Mouse (Mus musculus) limb, embryonic 11.5 days (tissue): ENCODE measurements around the gene Ssu72. TPM values are rescaled to one million over a fixed set of nuclear protein-coding genes. Genes with fewer than 3 reads are reported as not detected.

Experiments used
- ATAC-seq: fragments of 200-750 bp; cut with Nextera tagmentation; 2 replicates; pipeline ENCODE4 v1.8.0; 2017; ENCODE audit warnings: low read depth; ENCODE audit not compliant: insufficient number of reproducible peaks, low FRiP score, low TSS enrichment
- DNase-seq: peaks from one replicate; pipeline ENCODE4 v3.0.0-alpha.2; 2015; ENCODE audit warnings: low spot score
- H3K27ac ChIP-seq: fragments of 300-500 bp; sonication (generic); replicated peaks from 2 replicates; pipeline ENCODE4 v1.5.1; 2014; ENCODE audit warnings: low read depth, mild to moderate bottlenecking, low read length
- H3K27me3 ChIP-seq: fragments of 300-500 bp; sonication (generic); 2 replicates; pipeline ENCODE4 v1.6.1; 2014; ENCODE audit warnings: mild to moderate bottlenecking, low read length, mixed read lengths; ENCODE audit not compliant: control insufficient read depth, insufficient read depth
- H3K36me3 ChIP-seq: fragments of 300-500 bp; sonication (generic); 2 replicates; pipeline ENCODE4 v1.6.1; 2014; ENCODE audit warnings: mild to moderate bottlenecking, low read length, moderate library complexity, mixed read lengths; ENCODE audit not compliant: control insufficient read depth, insufficient read depth
- H3K4me1 ChIP-seq: fragments of 300-500 bp; sonication (generic); 2 replicates; pipeline ENCODE4 v1.6.1; 2014; ENCODE audit warnings: low read length, mixed read lengths; ENCODE audit not compliant: control insufficient read depth, insufficient read depth
- H3K4me2 ChIP-seq: fragments of 300-500 bp; sonication (generic); 2 replicates; pipeline ENCODE4 v1.6.1; 2014; ENCODE audit warnings: low read depth, mild to moderate bottlenecking, moderate library complexity; ENCODE audit not compliant: severe bottlenecking
- H3K4me3 ChIP-seq: fragments of 300-500 bp; sonication (generic); 2 replicates; pipeline ENCODE4 v1.5.1; 2014; ENCODE audit warnings: low read depth, low read length
- H3K9ac ChIP-seq: fragments of 300-500 bp; sonication (generic); 2 replicates; pipeline ENCODE4 v1.6.1; 2014; ENCODE audit warnings: mild to moderate bottlenecking, low read length
- H3K9me3 ChIP-seq: fragments of 300-500 bp; sonication (generic); 2 replicates; pipeline ENCODE4 v1.6.1; 2016; ENCODE audit warnings: low read length; ENCODE audit not compliant: control insufficient read depth
- WGBS: fragments of 180-500 bp; shearing (Covaris S2); extraction: QIAGEN DNeasy Blood & Tissue Kit; methylation state at CpG from one replicate; pipeline ENCODE4 v1.1.7; 2014; 5-methylcytosine and 5-hydroxymethylcytosine counted together
- polyA plus RNA-seq: library from polyadenylated mRNA; unstranded; fragments of >200 nt; fragmentation: Nextera tagmentation; extraction: Ambion mirVana; gene quantifications from 2 replicates; pipeline ENCODE4 v1.2.1, GENCODE M21; 2014

Gene Ssu72
- polyA plus RNA-seq, 1 experiment from 2014 or later, result 145 TPM

- Histone ChIP-seq H3K4me2 (peak overlapping the region; percentile 95), H3K27ac (peak overlapping the region; percentile 21; the same call in 1 of the 2 replicates), H3K9me3 (no peaks in the 10 kb centered on the region), H3K36me3 (no peaks in the 10 kb centered on the region), H3K9ac (peak overlapping the region; percentile 68), H3K27me3 (peaks cover 7% of the 10 kb centered on the region; the same call in 1 of the 2 replicates), H3K4me1 (peaks cover 5% of the 10 kb centered on the region; the same call in 1 of the 2 replicates), H3K4me3 (peak overlapping the region; percentile 71)
- peak; percentile 49; the same call in 1 of the 2 replicates for ATAC-seq
- under 1% methylated on average over 86 of the region's 92 CpGs for whole genome bisulfite sequencing
- peak; percentile 68 for DNase-seq
These were observed 9.9 kb upstream of the Ssu72 start for GRCm38 (mm10) chr4:155694482-155695401.

GRCm38 (mm10) chr4:155695531-155696062, 9.0 kb upstream of the Ssu72 start:
- H3K4me2 ChIP-seq, result no peak overlapping the region; the same call in 1 of the 2 replicates
- H3K27me3 ChIP-seq, result peaks cover 7% of the 10 kb centered on the region; the same call in 1 of the 2 replicates
- no peak for ATAC-seq
- WGBS, result 83% methylated on average over 4 of the region's 4 CpGs
- no peak for DNase-seq
- peaks cover 5% of the 10 kb centered on the region; the same call in 1 of the 2 replicates for H3K4me1 ChIP-seq
- H3K4me3 ChIP-seq, result peak overlapping the region; percentile 71; the same call in 1 of the 2 replicates
- no peaks in the 10 kb centered on the region for H3K36me3 ChIP-seq
- no peak overlapping the region for H3K9ac ChIP-seq
- H3K9me3 ChIP-seq, result no peaks in the 10 kb centered on the region
- H3K27ac ChIP-seq, result no peak overlapping the region

GRCm38 (mm10) chr4:155696261-155697255, 8.0 kb upstream of the Ssu72 start:
- 72% methylated on average over 16 of the region's 16 CpGs for WGBS
- Histone ChIP-seq H3K36me3 (no peaks in the 10 kb centered on the region), H3K9ac (no peak overlapping the region), H3K4me2 (no peak overlapping the region), H3K9me3 (no peaks in the 10 kb centered on the region), H3K4me1 (peaks cover 5% of the 10 kb centered on the region; the same call in 1 of the 2 replicates), H3K4me3 (no peak overlapping the region), H3K27ac (no peak overlapping the region), H3K27me3 (peaks cover 7% of the 10 kb centered on the region; the same call in 1 of the 2 replicates)
- ATAC-seq, result no peak
- no peak for DNase-seq

- Histone ChIP-seq H3K27me3 (peaks cover 3% of the 10 kb centered on the region; the same call in 1 of the 2 replicates), H3K4me2 (no peak overlapping the region), H3K4me1 (no peaks in the 10 kb centered on the region), H3K9ac (no peak overlapping the region), H3K36me3 (no peaks in the 10 kb centered on the region), H3K4me3 (no peak overlapping the region), H3K9me3 (no peaks in the 10 kb centered on the region), H3K27ac (no peak overlapping the region)
- DNase-seq (no peak), ATAC-seq (no peak)
These were observed 4.2 kb upstream of the Ssu72 start for GRCm38 (mm10) chr4:155700425-155700824.

GRCm38 (mm10) chr4:155703425-155703929, 1.1 kb upstream of the Ssu72 start:
- Histone ChIP-seq H3K27me3 (no peaks in the 10 kb centered on the region), H3K27ac (no peak overlapping the region), H3K9ac (no peak overlapping the region), H3K4me2 (no peak overlapping the region), H3K4me1 (no peaks in the 10 kb centered on the region), H3K36me3 (no peaks in the 10 kb centered on the region), H3K4me3 (no peak overlapping the region), H3K9me3 (no peaks in the 10 kb centered on the region)
- DNase-seq (no peak), ATAC-seq (no peak)
- whole genome bisulfite sequencing, result 95% methylated on average over 4 of the region's 4 CpGs

GRCm38 (mm10) chr4:155705592-155705929, 961 bp downstream of the Ssu72 start:
- under 1% methylated on average over 19 of the region's 19 CpGs for WGBS
- ATAC-seq, result no peak
- DNase-seq, result no peak
- peak overlapping the region; percentile 81 for H3K4me2 ChIP-seq
- no peaks in the 10 kb centered on the region for H3K27me3 ChIP-seq
- no peaks in the 10 kb centered on the region for H3K36me3 ChIP-seq
- peak overlapping the region; percentile 61 for H3K4me3 ChIP-seq
- H3K27ac ChIP-seq, result peak overlapping the region; percentile 88; the same call in 1 of the 2 replicates
- peak overlapping the region; percentile 84 for H3K9ac ChIP-seq
- H3K9me3 ChIP-seq, result no peaks in the 10 kb centered on the region
- no peaks in the 10 kb centered on the region for H3K4me1 ChIP-seq

- H3K4me2 ChIP-seq, result no peak overlapping the region
- no peaks in the 10 kb centered on the region for H3K9me3 ChIP-seq
- no peaks in the 10 kb centered on the region for H3K27me3 ChIP-seq
- 90% methylated on average over 2 of the region's 2 CpGs for WGBS
- DNase-seq, result no peak
- no peak overlapping the region for H3K4me3 ChIP-seq
- no peaks in the 10 kb centered on the region for H3K4me1 ChIP-seq
- no peaks in the 10 kb centered on the region for H3K36me3 ChIP-seq
- H3K9ac ChIP-seq, result no peak overlapping the region
- H3K27ac ChIP-seq, result no peak overlapping the region
- no peak for ATAC-seq
These were observed 4.0 kb downstream of the Ssu72 start for GRCm38 (mm10) chr4:155708582-155708981.

GRCm38 (mm10) chr4:155708988-155709387, 4.4 kb downstream of the Ssu72 start:
- H3K4me2 ChIP-seq, result no peak overlapping the region
- H3K9me3 ChIP-seq, result no peaks in the 10 kb centered on the region

More at GRCm38 (mm10) chr4:155708988-155709387, 4.4 kb downstream of the Ssu72 start:
- Histone ChIP-seq H3K27me3 (no peaks in the 10 kb centered on the region), H3K4me1 (no peaks in the 10 kb centered on the region), H3K27ac (no peak overlapping the region), H3K4me3 (no peak overlapping the region), H3K36me3 (no peaks in the 10 kb centered on the region), H3K9ac (no peak overlapping the region)
- DNase-seq (no peak), ATAC-seq (no peak)
